Mouse (Mus musculus): ENCODE measurements at regions not wholly inside any gene's neighbourhood (a gene's known extent, or its start where the extent isn't known, plus 50 kb on each side); places are given as distances from the start of the nearest gene placed in this dataset.

- DNase-seq, result no peak
Observed at GRCm38 (mm10) chr8:64412488-64413188, 206.6 kb upstream of the Tll1 start.

GRCm38 (mm10) chr8:64406775-64407490, 200.9 kb upstream of the Tll1 start:
- no peak for DNase-seq

- DNase-seq, result no peak
Observed at GRCm38 (mm10) chr8:64399554-64399953, 193.5 kb upstream of the Tll1 start.

- no peak for DNase-seq
Observed at GRCm38 (mm10) chr8:64397876-64398275, 191.8 kb upstream of the Tll1 start.

- no peak for DNase-seq
Observed at GRCm38 (mm10) chr8:64395816-64396215, 189.7 kb upstream of the Tll1 start.

GRCm38 (mm10) chr8:64389488-64389887, 183.4 kb upstream of the Tll1 start:
- DNase-seq, result no peak

- DNase-seq, result no peak
Observed at GRCm38 (mm10) chr8:64388299-64388698, 182.2 kb upstream of the Tll1 start.

GRCm38 (mm10) chr8:64379732-64380349, 173.8 kb upstream of the Tll1 start:
- DNase-seq, result no peak

GRCm38 (mm10) chr8:64377830-64378229, 171.8 kb upstream of the Tll1 start:
- DNase-seq, result no peak

- no peak for DNase-seq
Observed at GRCm38 (mm10) chr8:64375509-64375908, 169.4 kb upstream of the Tll1 start.

GRCm38 (mm10) chr8:64374980-64375379, 168.9 kb upstream of the Tll1 start:
- no peak for DNase-seq

- DNase-seq, result no peak
Observed at GRCm38 (mm10) chr8:64369973-64370372, 163.9 kb upstream of the Tll1 start.

- no peak for DNase-seq
Observed at GRCm38 (mm10) chr8:64367906-64368305, 161.8 kb upstream of the Tll1 start.

- no peak for DNase-seq
Observed at GRCm38 (mm10) chr8:64366974-64367266, 160.8 kb upstream of the Tll1 start.

- no peak for DNase-seq
Observed at GRCm38 (mm10) chr8:64366226-64366973, 160.3 kb upstream of the Tll1 start.

- DNase-seq, result no peak
Observed at GRCm38 (mm10) chr8:64357092-64357491, 151.0 kb upstream of the Tll1 start.

- no peak for DNase-seq
Observed at GRCm38 (mm10) chr8:64348082-64348646, 142.1 kb upstream of the Tll1 start.

GRCm38 (mm10) chr8:64347490-64347889, 141.4 kb upstream of the Tll1 start:
- DNase-seq, result no peak

- DNase-seq, result no peak
Observed at GRCm38 (mm10) chr8:64346428-64346827, 140.4 kb upstream of the Tll1 start.

GRCm38 (mm10) chr8:64344933-64345332, 138.9 kb upstream of the Tll1 start:
- no peak for DNase-seq

- no peak for DNase-seq
Observed at GRCm38 (mm10) chr8:64343600-64343999, 137.5 kb upstream of the Tll1 start.

GRCm38 (mm10) chr8:64342397-64342796, 136.3 kb upstream of the Tll1 start:
- no peak for DNase-seq

GRCm38 (mm10) chr8:64337356-64337755, 131.3 kb upstream of the Tll1 start:
- no peak for DNase-seq

Measured in lung, postnatal 14 days (tissue).